Mouse (Mus musculus): ENCODE measurements at regions not wholly inside any gene's neighbourhood (a gene's known extent, or its start where the extent isn't known, plus 50 kb on each side); places are given as distances from the start of the nearest gene placed in this dataset.

- H3K4me2 ChIP-seq (ENCODE audit: low read depth, low read length, severe bottlenecking): no peak overlapping the region
- no peaks in the 10 kb centered on the region for H3K9me3 ChIP-seq (ENCODE audit: control insufficient read depth, low read length)
- ATAC-seq (replicated peaks; ENCODE audit: low FRiP score) (no peak), DNase-seq (ENCODE audit: low spot score) (no peak)
- 88% methylated on average over 3 of the region's 3 CpGs for WGBS
- no peaks in the 10 kb centered on the region for H3K36me3 ChIP-seq (ENCODE audit: control insufficient read depth, insufficient read depth, low read length)
- no peak overlapping the region for H3K9ac ChIP-seq (ENCODE audit: low read length)
- no peaks in the 10 kb centered on the region for H3K27me3 ChIP-seq (ENCODE audit: control insufficient read depth, insufficient read depth, low read length)
- no peaks in the 10 kb centered on the region for H3K4me1 ChIP-seq (replicated peaks; ENCODE audit: control insufficient read depth, insufficient read depth, low read length)
- no peak overlapping the region for H3K4me3 ChIP-seq (ENCODE audit: low read depth, low read length)
- H3K27ac ChIP-seq (ENCODE audit: low read depth, low read length): no peak overlapping the region
These were observed 849.5 kb downstream of the Brinp3 start for GRCm38 (mm10) chr1:147344027-147344426.

Measured in forebrain, embryonic 11.5 days (tissue).